Mouse (Mus musculus): ENCODE results near the gene Stmn1. TPM values are rescaled to one million over a fixed set of nuclear protein-coding genes. Genes with fewer than 3 reads are reported as not detected.

The Stmn1 gene
- polyA plus RNA-seq, 1 experiment from 2014 or later: 4,454 TPM

- WGBS: 30% methylated on average over 15 of the region's 15 CpGs
- H3K9ac ChIP-seq (ENCODE audit: low read length): peak overlapping the region; percentile 7; the same call in 1 of the 2 replicates
- peaks cover 15% of the 10 kb centered on the region for H3K4me1 ChIP-seq (ENCODE audit: control insufficient read depth, insufficient read depth, low read length)
- peak overlapping the region; percentile 28 for H3K4me2 ChIP-seq
- H3K27ac ChIP-seq (ENCODE audit: low read depth, low read length): no peak overlapping the region
- DNase-seq (ENCODE audit: low spot score, missing footprints): peak; percentile 89
- H3K4me3 ChIP-seq (ENCODE audit: low read depth, low read length): peak overlapping the region; percentile 6; the same call in 1 of the 2 replicates
- no peaks in the 10 kb centered on the region for H3K36me3 ChIP-seq (ENCODE audit: control insufficient read depth, insufficient read depth, low read length)
- no peak for ATAC-seq (ENCODE audit: low FRiP score)
- no peaks in the 10 kb centered on the region for H3K27me3 ChIP-seq (ENCODE audit: control insufficient read depth, insufficient read depth, low read length)
- H3K9me3 ChIP-seq (ENCODE audit: control insufficient read depth, low read length): no peaks in the 10 kb centered on the region
These were observed 44.7 kb downstream of the Stmn1 start for GRCm38 (mm10) chr4:134512798-134513197.

GRCm38 (mm10) chr4:134514309-134514930 is 46.3 kb downstream of the Stmn1 start:
- Histone ChIP-seq H3K4me3 (ENCODE audit: low read depth, low read length) (no peak overlapping the region), H3K36me3 (ENCODE audit: control insufficient read depth, insufficient read depth, low read length) (no peaks in the 10 kb centered on the region), H3K4me1 (ENCODE audit: control insufficient read depth, insufficient read depth, low read length) (peaks cover 15% of the 10 kb centered on the region), H3K9ac (ENCODE audit: low read length) (no peak overlapping the region), H3K4me2 (no peak overlapping the region), H3K27ac (ENCODE audit: low read depth, low read length) (no peak overlapping the region), H3K9me3 (ENCODE audit: control insufficient read depth, low read length) (no peaks in the 10 kb centered on the region), H3K27me3 (ENCODE audit: control insufficient read depth, insufficient read depth, low read length) (no peaks in the 10 kb centered on the region)
- no peak for ATAC-seq (ENCODE audit: low FRiP score)
- WGBS: 93% methylated on average over 11 of the region's 11 CpGs
- peak; percentile 6 for DNase-seq (ENCODE audit: low spot score, missing footprints)

- 85% methylated on average over 7 of the region's 7 CpGs for WGBS
- Histone ChIP-seq H3K27ac (ENCODE audit: low read depth, low read length) (no peak overlapping the region), H3K9me3 (ENCODE audit: control insufficient read depth, low read length) (no peaks in the 10 kb centered on the region), H3K36me3 (ENCODE audit: control insufficient read depth, insufficient read depth, low read length) (no peaks in the 10 kb centered on the region), H3K4me3 (ENCODE audit: low read depth, low read length) (no peak overlapping the region), H3K4me1 (ENCODE audit: control insufficient read depth, insufficient read depth, low read length) (peaks cover 15% of the 10 kb centered on the region), H3K27me3 (ENCODE audit: control insufficient read depth, insufficient read depth, low read length) (no peaks in the 10 kb centered on the region), H3K4me2 (no peak overlapping the region), H3K9ac (ENCODE audit: low read length) (no peak overlapping the region)
- peak; percentile 81 for DNase-seq (ENCODE audit: low spot score, missing footprints)
- no peak for ATAC-seq (ENCODE audit: low FRiP score)
These were observed 47.5 kb downstream of the Stmn1 start for GRCm38 (mm10) chr4:134515614-134516013.

- ATAC-seq (ENCODE audit: low FRiP score): no peak
- H3K4me3 ChIP-seq (ENCODE audit: low read depth, low read length): no peak overlapping the region
- WGBS: 77% methylated on average over 8 of the region's 8 CpGs
- 0 out of 2 replicates have a peak, but pooled peaks cover 2% of the 10 kb centered on the region for H3K36me3 ChIP-seq (ENCODE audit: control insufficient read depth, insufficient read depth, low read length)
- H3K9me3 ChIP-seq (ENCODE audit: control insufficient read depth, low read length): no peaks in the 10 kb centered on the region
- no peak for DNase-seq (ENCODE audit: low spot score, missing footprints)
- H3K4me1 ChIP-seq (ENCODE audit: control insufficient read depth, insufficient read depth, low read length): peaks cover 5% of the 10 kb centered on the region
- no peaks in the 10 kb centered on the region for H3K27me3 ChIP-seq (ENCODE audit: control insufficient read depth, insufficient read depth, low read length)
- no peak overlapping the region for H3K27ac ChIP-seq (ENCODE audit: low read depth, low read length)
- no peak overlapping the region for H3K9ac ChIP-seq (ENCODE audit: low read length)
- H3K4me2 ChIP-seq: no peak overlapping the region
These were observed 48.9 kb downstream of the Stmn1 start for GRCm38 (mm10) chr4:134516981-134517380.

GRCm38 (mm10) chr4:134517719-134518118 is 49.6 kb downstream of the Stmn1 start:
- no peaks in the 10 kb centered on the region for H3K27me3 ChIP-seq (ENCODE audit: control insufficient read depth, insufficient read depth, low read length)
- peaks cover 2% of the 10 kb centered on the region; the same call in 1 of the 2 replicates for H3K36me3 ChIP-seq (ENCODE audit: control insufficient read depth, insufficient read depth, low read length)
- DNase-seq (ENCODE audit: low spot score, missing footprints) (no peak), ATAC-seq (ENCODE audit: low FRiP score) (no peak)
- WGBS: 95% methylated on average over 10 of the region's 10 CpGs
- H3K9me3 ChIP-seq (ENCODE audit: control insufficient read depth, low read length): no peaks in the 10 kb centered on the region
- peaks cover 1% of the 10 kb centered on the region for H3K4me1 ChIP-seq (ENCODE audit: control insufficient read depth, insufficient read depth, low read length)
- no peak overlapping the region for H3K9ac ChIP-seq (ENCODE audit: low read length)
- H3K27ac ChIP-seq (ENCODE audit: low read depth, low read length): no peak overlapping the region
- H3K4me2 ChIP-seq: no peak overlapping the region
- H3K4me3 ChIP-seq (ENCODE audit: low read depth, low read length): no peak overlapping the region

- H3K9ac ChIP-seq (ENCODE audit: low read length): no peak overlapping the region
- ATAC-seq (ENCODE audit: low FRiP score) (no peak), DNase-seq (ENCODE audit: low spot score, missing footprints) (no peak)
- no peaks in the 10 kb centered on the region for H3K4me1 ChIP-seq (ENCODE audit: control insufficient read depth, insufficient read depth, low read length)
- no peak overlapping the region for H3K27ac ChIP-seq (ENCODE audit: low read depth, low read length)
- H3K4me2 ChIP-seq: no peak overlapping the region
- H3K27me3 ChIP-seq (ENCODE audit: control insufficient read depth, insufficient read depth, low read length): no peaks in the 10 kb centered on the region
- H3K36me3 ChIP-seq (ENCODE audit: control insufficient read depth, insufficient read depth, low read length): peaks cover 2% of the 10 kb centered on the region; the same call in 1 of the 2 replicates
- no peak overlapping the region for H3K4me3 ChIP-seq (ENCODE audit: low read depth, low read length)
- no peaks in the 10 kb centered on the region for H3K9me3 ChIP-seq (ENCODE audit: control insufficient read depth, low read length)
- 93% methylated on average over 4 of the region's 4 CpGs for WGBS
These were observed 50.4 kb downstream of the Stmn1 start for GRCm38 (mm10) chr4:134518541-134518940.

- Histone ChIP-seq H3K9ac (ENCODE audit: low read length) (no peak overlapping the region), H3K9me3 (ENCODE audit: control insufficient read depth, low read length) (no peaks in the 10 kb centered on the region), H3K4me1 (ENCODE audit: control insufficient read depth, insufficient read depth, low read length) (no peaks in the 10 kb centered on the region), H3K36me3 (ENCODE audit: control insufficient read depth, insufficient read depth, low read length) (peaks cover 6% of the 10 kb centered on the region), H3K4me3 (ENCODE audit: low read depth, low read length) (no peak overlapping the region), H3K4me2 (no peak overlapping the region), H3K27ac (ENCODE audit: low read depth, low read length) (no peak overlapping the region), H3K27me3 (ENCODE audit: control insufficient read depth, insufficient read depth, low read length) (no peaks in the 10 kb centered on the region)
- ATAC-seq (ENCODE audit: low FRiP score) (no peak), DNase-seq (ENCODE audit: low spot score, missing footprints) (no peak)
These were observed 51.2 kb downstream of the Stmn1 start for GRCm38 (mm10) chr4:134519281-134519680.

Small RNA genes lying within 50 kb of the gene (microRNA-seq; reads per million reads assigned to microRNA genes)
- 1.7 reads per million for gene Gm23634

Other genes starting within 250 kb of the Stmn1 start
- gene Catsper4, start 240.9 kb upstream of the Stmn1 start, polyA plus RNA-seq (2014; fragmentation: Nextera tagmentation; extraction: Ambion mirVana): not detected in 2 replicates
- 0.05 TPM in 1 of 2 replicates, not detected in the other for gene Cnksr1, start 229.9 kb upstream of the Stmn1 start, polyA plus RNA-seq (2014; fragmentation: Nextera tagmentation; extraction: Ambion mirVana)
- 0.37 TPM in 1 of 2 replicates, not detected in the other for gene E130218I03Rik, start 224.7 kb upstream of the Stmn1 start, polyA plus RNA-seq (2014; fragmentation: Nextera tagmentation; extraction: Ambion mirVana)
- 16.8 and 17.0 TPM in 2 replicates for gene Zfp593, start 222.7 kb upstream of the Stmn1 start, polyA plus RNA-seq (2014; fragmentation: Nextera tagmentation; extraction: Ambion mirVana)
- 0.22 TPM in 1 of 2 replicates, not detected in the other for gene Gm30191, start 221.4 kb upstream of the Stmn1 start, polyA plus RNA-seq (2014; fragmentation: Nextera tagmentation; extraction: Ambion mirVana)
- gene Grrp1, start 214.2 kb upstream of the Stmn1 start, polyA plus RNA-seq (2014; fragmentation: Nextera tagmentation; extraction: Ambion mirVana): 4.2 and 5.1 TPM in 2 replicates
- 24.5 and 28.8 TPM in 2 replicates for gene Pdik1l, start 180.4 kb upstream of the Stmn1 start, polyA plus RNA-seq (2014; fragmentation: Nextera tagmentation; extraction: Ambion mirVana)
- 0.11 TPM in 1 of 2 replicates, not detected in the other for gene Trim63, start 153.2 kb upstream of the Stmn1 start, polyA plus RNA-seq (2014; fragmentation: Nextera tagmentation; extraction: Ambion mirVana)
- not detected in 2 replicates for gene Slc30a2, start 125.1 kb upstream of the Stmn1 start, polyA plus RNA-seq (2014; fragmentation: Nextera tagmentation; extraction: Ambion mirVana)
- 0.06 and 0.11 TPM in 2 replicates for gene Extl1, start 84.5 kb upstream of the Stmn1 start, polyA plus RNA-seq (2014; fragmentation: Nextera tagmentation; extraction: Ambion mirVana)
- gene Pafah2, start 72.0 kb upstream of the Stmn1 start, polyA plus RNA-seq (2014; fragmentation: Nextera tagmentation; extraction: Ambion mirVana): 8.8 and 10.0 TPM in 2 replicates
- 1.3 and 1.4 TPM in 2 replicates for gene Paqr7, start 28.4 kb downstream of the Stmn1 start, polyA plus RNA-seq (2014; fragmentation: Nextera tagmentation; extraction: Ambion mirVana)
- 7.8 and 7.9 TPM in 2 replicates for gene Aunip, start 42.7 kb downstream of the Stmn1 start, polyA plus RNA-seq (2014; fragmentation: Nextera tagmentation; extraction: Ambion mirVana)
- gene Mtfr1l, start 67.1 kb downstream of the Stmn1 start, polyA plus RNA-seq (2014; fragmentation: Nextera tagmentation; extraction: Ambion mirVana): 132 and 140 TPM in 2 replicates
- gene Selenon, start 83.8 kb downstream of the Stmn1 start, polyA plus RNA-seq (2014; fragmentation: Nextera tagmentation; extraction: Ambion mirVana): 19.1 and 24.6 TPM in 2 replicates
- 3.1 and 3.2 TPM in 2 replicates for gene Man1c1, start 236.0 kb downstream of the Stmn1 start, polyA plus RNA-seq (2014; fragmentation: Nextera tagmentation; extraction: Ambion mirVana)

All from midbrain, embryonic 11.5 days (tissue).